Mouse (Mus musculus) urinary bladder, adult 2 months (tissue): ENCODE measurements around the gene Tex261. TPM values are rescaled to one million over a fixed set of nuclear protein-coding genes. Genes with fewer than 3 reads are reported as not detected.
A peak's percentile ranks its signal among the peaks of the same experiment; 100 is the strongest.

Experiments
- DNase-seq: peaks from one replicate; pipeline ENCODE4 v3.0.0; 2022; ENCODE audit warnings: low spot score
- polyA plus RNA-seq: library from polyadenylated mRNA; depleted of rRNA; stranded (reverse); fragments of >200 nt; gene quantifications from 2 replicates; pipeline ENCODE4 v1.2.3, GENCODE M21; 2012; rRNA removed

Tex261 gene
- polyA plus RNA-seq, 1 experiment = 56.9 TPM

DNA sequence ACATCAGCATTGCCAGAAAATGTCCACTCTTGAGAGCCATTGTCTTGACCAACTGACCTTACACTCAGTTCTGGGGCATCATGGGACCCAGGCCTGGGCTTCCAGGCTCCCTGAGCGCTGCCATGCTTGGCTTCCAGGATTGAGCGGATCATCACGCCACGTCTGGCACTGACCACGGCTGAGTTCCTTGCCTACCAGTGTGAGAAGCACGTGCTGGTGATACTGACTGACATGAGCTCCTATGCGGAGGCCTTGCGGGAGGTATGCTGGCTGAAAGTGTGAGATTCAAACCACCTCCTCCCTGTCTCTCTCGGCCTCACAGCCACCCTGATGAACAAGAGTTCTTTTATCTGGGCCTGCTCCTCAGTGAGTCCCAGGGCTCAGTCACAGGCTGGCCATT lies 19.6 kb downstream of the Tex261 start:
- DNase-seq = no peak

DNA sequence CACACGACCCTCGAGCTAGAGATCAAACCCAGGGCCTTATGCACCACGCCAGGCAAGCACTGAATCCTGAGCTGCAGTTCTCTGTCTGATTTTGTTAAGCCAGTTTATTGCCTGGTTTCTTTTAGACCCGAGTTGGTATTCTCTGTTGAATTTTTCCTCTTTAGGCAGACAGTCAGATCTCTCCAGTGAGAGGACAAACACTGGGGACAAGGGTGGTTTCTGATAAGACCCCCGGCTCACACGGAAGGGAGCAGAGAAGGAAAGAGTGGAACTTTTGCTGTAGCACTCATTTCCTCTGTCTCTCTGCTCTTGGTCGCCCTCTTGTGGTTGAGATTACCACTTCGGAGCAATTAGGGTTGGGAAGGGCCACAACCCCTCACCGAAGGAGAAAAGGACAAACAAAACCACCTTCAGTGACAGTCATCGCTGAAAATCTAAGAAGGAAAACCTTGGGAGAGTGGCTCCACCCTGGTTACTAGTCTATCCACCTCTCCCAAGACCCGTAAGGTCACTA lies 25.4 kb downstream of the Tex261 start:
- no peak for DNase-seq

DNA sequence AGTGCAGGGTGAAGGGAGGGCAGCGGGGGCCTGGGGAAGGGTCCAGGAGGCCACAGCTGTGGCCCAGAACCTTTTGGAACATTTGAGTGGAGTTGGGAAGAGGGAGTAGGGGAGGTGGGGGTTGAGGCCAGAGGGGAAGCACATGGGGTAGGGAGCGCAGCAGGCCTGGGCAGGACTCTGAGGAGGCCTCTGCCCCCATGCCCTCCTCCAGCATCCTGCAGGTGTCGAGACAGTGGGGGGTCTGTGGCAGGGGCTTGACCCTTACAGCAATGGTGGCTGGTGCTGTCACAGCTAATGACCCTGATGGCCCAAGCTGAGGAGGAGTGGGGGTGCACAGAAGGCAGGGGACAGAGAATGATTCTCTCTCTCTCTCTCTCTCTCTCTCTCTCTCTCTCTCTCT lies 26.3 kb downstream of the Tex261 start:
- no peak for DNase-seq

DNA sequence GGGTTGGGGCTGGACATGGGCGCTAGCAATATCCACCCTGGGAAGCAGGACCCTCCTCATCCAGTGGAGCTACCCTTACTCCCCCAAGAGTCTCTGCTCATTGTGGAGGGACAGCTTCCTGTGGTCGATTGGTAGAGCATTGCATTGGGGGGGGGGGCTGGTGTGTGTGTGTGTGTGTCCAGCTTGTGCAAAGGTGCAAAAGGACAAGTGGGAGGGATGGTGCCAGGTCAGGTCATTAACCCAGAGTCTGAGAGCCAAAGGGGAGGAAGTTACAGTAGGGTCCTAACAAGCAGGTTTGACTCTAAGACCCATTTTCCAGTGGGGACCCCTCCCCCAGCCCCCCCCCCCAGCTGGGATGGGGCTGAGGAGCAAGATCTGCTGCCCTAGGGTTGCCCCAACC lies 30.1 kb downstream of the Tex261 start:
- DNase-seq = no peak

DNA sequence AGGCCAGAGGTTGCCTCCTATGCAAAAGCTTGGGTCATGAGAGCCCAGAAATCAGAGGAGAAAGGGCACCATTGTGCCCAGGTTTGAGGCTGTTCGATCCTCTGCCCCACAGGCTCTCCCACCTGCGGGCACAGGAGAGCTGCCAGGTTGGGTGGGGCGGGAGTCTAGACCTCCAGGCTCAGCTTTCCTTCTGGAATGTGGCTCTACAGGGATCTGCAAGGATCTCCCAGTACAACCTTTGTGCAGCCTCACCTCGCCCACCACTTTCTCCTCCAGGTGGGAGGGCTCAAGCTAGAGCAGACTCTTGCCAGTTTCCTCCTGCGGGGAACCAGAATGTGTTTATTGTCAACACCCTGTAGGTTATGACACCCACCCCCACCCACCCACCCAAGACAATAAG lies 31.1 kb downstream of the Tex261 start:
- DNase-seq = no peak

DNA sequence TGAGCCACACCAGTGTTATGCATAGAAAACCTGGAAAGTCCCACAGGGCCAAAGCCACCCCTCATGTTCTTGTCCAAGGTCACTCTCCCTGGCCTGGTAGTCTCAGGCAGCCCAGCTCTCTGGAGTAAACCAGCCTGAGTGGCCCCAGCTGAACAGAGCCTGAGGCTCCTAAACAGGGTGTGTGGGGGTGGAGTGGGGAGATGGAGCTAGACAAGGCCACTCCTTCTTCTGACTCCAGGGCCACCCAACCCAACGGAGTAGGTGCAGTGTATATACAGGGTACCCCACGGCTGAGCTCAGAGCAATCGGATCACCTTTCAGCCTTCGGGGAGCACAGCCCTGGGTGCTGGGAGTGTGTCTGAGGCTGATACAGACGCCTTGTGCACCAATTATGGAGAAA lies 31.5 kb downstream of the Tex261 start:
- DNase-seq = no peak

DNA sequence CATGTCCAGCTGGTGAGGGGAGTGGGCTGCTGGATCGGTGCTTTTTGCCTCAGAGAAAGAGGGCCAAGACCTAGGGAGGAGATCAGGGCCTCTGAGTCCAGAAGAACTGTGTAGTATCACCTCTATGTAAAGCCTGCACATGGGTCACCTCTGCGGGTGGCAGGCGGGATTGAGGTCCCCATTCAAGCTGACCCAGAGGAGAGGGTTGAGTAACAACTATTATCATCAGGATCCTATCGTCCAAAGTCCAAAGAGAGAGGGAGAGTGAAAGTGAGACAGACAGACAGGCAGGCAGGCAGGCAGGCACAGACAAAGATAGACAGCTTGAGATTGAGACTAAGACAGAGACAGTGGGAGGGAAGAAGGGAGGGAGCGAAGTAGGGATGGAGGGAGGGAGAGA lies 32.4 kb downstream of the Tex261 start:
- DNase-seq = no peak

DNA sequence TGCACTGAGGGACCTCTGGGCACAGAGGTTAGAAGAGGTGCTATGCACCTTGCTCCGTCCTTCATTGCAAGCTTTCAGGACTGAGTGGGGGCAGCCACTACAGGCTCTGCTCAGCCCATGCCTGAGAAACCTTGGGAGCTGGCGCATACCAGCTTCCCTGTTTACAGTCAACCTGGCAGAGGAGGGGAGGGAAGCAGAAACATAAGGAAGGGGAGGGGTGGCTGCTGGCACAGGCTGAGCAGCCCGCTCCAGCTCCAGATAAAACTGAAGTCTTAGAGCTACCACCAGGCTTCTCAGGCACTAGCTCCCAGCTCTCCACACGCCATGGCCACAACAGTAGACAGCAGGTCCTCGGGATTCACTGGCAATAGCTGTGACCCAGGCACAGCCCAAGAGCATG lies 32.9 kb downstream of the Tex261 start, which contains the start of gene Atp6v1b1:
Gene Atp6v1b1 (plus strand): TSS at position 230 of the 400 bp plus-strand sequence.
- DNase-seq = no peak

DNA sequence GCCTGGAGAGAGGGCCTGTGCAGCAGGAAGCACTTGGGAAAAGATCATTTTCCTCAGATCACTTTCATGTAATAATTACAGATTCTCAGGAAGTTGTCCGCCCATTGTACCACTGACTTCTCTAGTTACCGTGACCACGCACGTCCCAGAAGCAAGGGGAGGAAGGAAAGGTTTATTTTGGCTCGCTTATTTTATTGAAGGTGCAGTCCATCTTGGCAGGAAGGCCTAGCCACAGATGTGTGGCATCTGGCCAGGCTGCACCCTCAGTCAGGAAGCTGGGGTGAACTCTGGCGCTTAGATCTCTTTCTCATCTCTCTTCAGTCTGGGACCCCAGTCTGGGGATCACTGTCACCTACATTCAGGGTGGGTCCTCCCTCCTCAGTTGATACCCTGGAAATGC lies 37.0 kb downstream of the Tex261 start:
- DNase-seq = no peak

DNA sequence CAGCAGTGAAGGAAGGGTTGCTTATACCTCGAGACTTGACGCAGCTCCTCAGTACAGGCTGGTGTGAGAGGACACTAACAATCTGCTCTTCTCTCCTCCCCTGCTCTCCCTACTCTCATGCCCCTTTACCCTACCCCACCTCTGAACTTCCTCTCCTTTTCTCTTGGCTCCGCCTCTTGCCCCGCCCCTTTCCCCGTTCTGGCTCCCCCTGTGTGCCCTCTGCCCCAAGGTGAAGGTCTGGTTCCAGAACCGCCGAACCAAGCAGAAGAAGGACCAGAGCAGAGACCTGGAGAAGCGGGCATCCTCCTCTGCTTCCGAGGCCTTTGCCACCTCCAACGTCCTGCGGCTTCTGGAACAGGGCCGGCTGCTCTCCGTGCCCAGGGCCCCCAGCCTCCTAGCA lies 38.3 kb downstream of the Tex261 start:
- DNase-seq = no peak

DNA sequence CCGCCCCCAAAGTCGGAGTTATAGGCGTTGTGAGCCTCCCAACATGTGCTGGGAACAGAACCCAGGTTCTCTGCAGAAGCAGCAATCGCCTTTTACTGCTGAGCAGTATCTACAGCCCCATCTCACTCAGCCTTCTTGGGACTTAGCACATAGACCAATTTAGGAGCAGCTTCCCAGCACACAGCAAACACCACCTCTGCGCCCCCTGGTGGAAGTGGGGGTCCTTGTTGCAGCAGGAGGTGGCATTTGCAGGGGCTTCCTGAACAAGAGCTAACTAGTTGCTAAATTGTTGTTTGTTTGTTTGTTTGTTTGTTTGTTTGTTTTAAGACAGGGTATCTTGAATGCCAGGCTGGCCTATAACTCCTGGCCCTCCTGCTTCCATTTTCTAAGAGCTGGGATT lies 44.5 kb downstream of the Tex261 start:
- DNase-seq = peak; percentile 47

DNA sequence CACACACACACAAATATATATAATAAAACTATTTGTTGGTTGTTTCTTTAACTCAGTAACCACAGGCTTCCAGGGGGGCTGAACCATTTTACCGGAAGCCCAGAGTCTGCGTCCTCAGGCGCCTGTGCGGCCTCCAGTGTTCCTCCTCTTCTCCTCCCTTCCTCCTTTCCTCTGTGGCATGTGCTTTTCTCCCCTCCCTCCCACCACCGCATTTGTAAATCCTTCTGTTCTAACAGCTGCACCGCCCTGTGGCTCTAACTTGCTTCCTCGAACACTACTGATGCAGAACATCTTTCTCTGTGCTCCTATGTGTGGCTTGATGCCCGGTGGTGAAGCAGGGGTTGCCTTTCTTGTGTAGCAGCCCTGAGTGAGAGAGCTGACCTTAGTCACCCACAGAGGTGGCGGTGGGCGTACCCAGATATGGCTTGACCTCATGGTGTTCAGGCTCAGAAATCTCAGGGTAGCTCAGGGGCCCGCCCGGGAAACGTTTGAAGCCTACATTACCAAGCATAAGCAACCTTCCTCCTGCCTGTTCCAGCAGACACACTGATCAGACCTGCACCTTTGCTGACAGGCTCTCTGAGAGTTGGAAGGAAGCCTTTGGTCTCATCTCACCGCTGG lies 46.2 kb downstream of the Tex261 start:
- no peak for DNase-seq

DNA sequence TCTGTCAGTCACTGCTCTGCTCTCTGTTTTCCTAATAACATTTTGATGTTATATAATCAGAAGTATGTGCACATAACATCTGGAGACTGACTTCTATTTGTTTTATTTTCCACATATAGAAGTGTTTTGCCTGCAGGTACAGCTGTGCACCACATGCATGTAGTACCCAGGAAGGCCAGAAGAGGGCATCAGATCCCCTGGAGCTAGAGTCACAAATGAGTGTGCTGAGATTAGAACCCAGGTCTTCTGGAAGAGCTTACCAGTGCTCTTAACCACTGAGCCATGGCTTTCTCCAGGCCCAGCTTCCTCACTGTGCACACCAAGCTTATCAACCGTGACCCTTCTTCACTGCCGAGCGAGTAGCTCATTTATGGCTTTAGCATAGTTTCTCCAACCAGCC lies 47.1 kb downstream of the Tex261 start:
- no peak for DNase-seq

DNA sequence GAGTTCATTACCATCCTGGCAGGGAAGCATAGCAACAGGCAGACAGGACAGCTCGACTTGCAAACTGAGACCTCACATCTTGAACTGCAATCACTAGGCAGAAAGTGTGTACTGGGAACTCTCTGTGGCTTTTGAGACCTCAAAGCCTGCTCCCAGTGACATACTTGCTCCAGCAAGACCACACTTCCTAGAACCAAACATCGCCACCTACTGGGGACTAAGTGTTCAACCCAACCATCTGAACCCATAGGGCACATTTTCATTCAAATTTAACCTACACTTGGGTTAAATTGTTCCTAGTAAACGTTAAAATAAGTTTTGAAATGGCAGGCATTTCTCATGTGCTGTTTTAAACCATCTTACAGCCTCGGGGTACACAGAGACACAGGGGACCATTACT lies 48.4 kb downstream of the Tex261 start:
- DNase-seq = no peak

DNA sequence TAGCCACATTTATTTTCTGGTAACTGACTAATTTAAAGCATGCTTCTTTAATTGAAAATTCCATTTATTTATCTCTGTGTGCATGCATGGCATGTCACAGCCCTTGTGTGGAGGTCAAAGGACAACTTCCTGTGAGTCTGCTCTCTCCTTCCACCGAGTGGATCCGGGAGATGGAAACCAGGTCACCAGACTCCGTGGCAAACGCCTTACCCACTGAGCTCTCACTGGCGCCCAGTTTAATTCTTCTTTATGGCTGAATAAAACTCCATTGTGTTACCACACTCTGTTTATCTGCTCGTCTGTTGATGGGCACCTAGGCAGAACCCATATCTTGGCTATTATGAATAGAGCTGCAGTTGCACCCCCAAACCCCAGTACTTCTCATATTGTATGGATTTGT lies 53.1 kb downstream of the Tex261 start:
- DNase-seq = no peak

Other genes with a start within 250 kb of the Tex261 start
- 8,061 and 9,269 TPM in 2 replicates for gene Actg2, start 239.5 kb downstream of the Tex261 start, polyA plus RNA-seq
- gene Stambp, start 203.1 kb downstream of the Tex261 start, polyA plus RNA-seq = 27.6 and 28.4 TPM in 2 replicates
- gene Clec4f, start 119.6 kb downstream of the Tex261 start, polyA plus RNA-seq = not detected in 2 replicates
- gene Cd207, start 98.0 kb downstream of the Tex261 start, polyA plus RNA-seq = not detected in 2 replicates
- 0.06 TPM in 1 of 2 replicates, not detected in the other for gene Vax2, start 64.5 kb downstream of the Tex261 start, polyA plus RNA-seq
- not detected in 2 replicates for gene Atp6v1b1, start 32.8 kb downstream of the Tex261 start, polyA plus RNA-seq
- gene Ankrd53, start 13.2 kb downstream of the Tex261 start, polyA plus RNA-seq = not detected in 2 replicates
- 40.8 and 50.9 TPM in 2 replicates for gene Nagk, start 19.2 kb upstream of the Tex261 start, polyA plus RNA-seq
- gene Paip2b, start 55.9 kb upstream of the Tex261 start, polyA plus RNA-seq = 22.8 and 23.1 TPM in 2 replicates
- 37.0 and 38.6 TPM in 2 replicates for gene Zfp638, start 91.3 kb upstream of the Tex261 start, polyA plus RNA-seq
- gene Dysf, start 232.8 kb upstream of the Tex261 start, polyA plus RNA-seq = 14.9 and 17.6 TPM in 2 replicates